Mouse (Mus musculus): ENCODE measurements around the gene Numa1. TPM values are rescaled to one million over a fixed set of nuclear protein-coding genes. Genes with fewer than 3 reads are reported as not detected.
A peak's percentile ranks its signal among the peaks of the same experiment; 100 is the strongest.
"Not testable (repeated sequence)": the region's sequence is repeated elsewhere in the genome, so short reads cannot be mapped to it uniquely, and the experiment has no call there.

Numa1 gene
- polyA plus RNA-seq, 1 experiment from 2014 or later = 74.4 TPM

DNA sequence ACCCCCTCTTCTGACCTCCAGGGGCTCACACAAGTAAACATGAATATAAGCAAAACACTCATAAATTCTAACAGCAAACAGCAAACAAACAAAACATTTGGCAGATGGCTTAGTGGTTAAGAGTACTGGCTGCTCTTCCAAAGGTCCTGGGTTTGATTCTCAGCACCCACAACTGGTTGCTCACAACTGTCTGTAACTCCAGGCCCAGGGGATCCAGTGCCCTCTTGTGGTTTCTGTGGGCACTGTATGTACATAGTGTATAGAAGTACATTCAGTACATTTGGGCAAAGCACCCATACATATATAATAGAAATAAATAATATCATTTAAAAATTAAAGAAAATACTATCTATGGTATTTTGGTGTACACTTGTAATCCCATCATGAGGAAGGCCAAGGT, 31.1 kb upstream of the Numa1 start:
- Histone ChIP-seq H3K9me3 (replicated peaks; ENCODE audit: control insufficient read depth, low read length) (no peaks in the 10 kb centered on the region), H3K9ac (ENCODE audit: low read length) (no peak overlapping the region), H3K4me2 (ENCODE audit: low read length) (no peak overlapping the region), H3K4me1 (ENCODE audit: control insufficient read depth, insufficient read depth, low read length) (peaks cover 10% of the 10 kb centered on the region), H3K27me3 (replicated peaks; ENCODE audit: control insufficient read depth, insufficient read depth, low read length) (no peaks in the 10 kb centered on the region), H3K4me3 (ENCODE audit: low read depth, low read length) (no peak overlapping the region), H3K27ac (ENCODE audit: low read depth, low read length) (no peak overlapping the region), H3K36me3 (ENCODE audit: control insufficient read depth, insufficient read depth, low read length) (no peaks in the 10 kb centered on the region)
- ATAC-seq = no peak
- no peak for DNase-seq (ENCODE audit: low spot score)

DNA sequence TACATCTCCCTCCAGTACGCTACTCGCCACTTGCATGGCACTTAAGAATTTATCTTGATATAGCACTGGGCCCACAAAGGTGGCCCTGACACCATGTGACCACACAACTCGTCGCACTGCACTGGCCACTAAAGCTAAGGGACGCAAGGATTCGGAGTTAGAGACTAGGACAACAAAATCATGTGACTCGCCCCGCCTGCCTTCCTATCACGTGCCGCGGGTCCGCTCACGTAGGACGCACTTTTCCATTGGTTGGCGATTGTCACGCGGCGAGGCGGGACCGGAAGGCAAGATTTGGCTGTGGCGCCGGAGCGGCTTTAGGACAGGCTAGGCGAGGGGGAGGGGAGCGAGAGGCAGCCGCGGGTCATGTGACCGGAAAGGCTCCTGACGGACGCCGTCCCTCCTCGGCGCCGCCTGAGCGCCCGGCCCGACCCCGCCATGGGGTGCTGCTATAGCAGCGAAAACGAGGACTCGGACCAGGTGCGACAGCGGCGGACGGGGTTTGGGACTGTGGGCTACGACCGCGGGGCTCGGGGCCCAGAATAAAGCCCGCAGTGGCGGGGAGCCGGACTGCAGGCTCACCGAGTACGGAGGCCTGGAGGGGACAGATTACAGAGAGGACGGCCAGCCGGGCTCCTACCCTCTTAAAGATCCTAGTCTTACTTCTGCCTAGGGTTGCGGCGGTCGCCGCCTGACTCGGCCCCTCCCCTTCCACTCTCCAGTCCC, 28.2 kb upstream of the Numa1 start, which contains the start of gene Lamtor1:
Gene Lamtor1 (plus strand): TSS at position 344 of the 726 bp plus-strand sequence.
- Histone ChIP-seq H3K4me2 (ENCODE audit: low read length) (peak within 1 kb of the TSS; percentile 80), H3K9me3 (replicated peaks; ENCODE audit: control insufficient read depth, low read length) (no peaks in the 10 kb centered on the region), H3K4me3 (ENCODE audit: low read depth, low read length) (peak within 1 kb of the TSS; percentile 67), H3K36me3 (ENCODE audit: control insufficient read depth, insufficient read depth, low read length) (peaks cover 11% of the 10 kb centered on the region), H3K27me3 (replicated peaks; ENCODE audit: control insufficient read depth, insufficient read depth, low read length) (no peaks in the 10 kb centered on the region), H3K9ac (ENCODE audit: low read length) (peak within 1 kb of the TSS; percentile 90), H3K27ac (ENCODE audit: low read depth, low read length) (peak within 1 kb of the TSS; percentile 95), H3K4me1 (ENCODE audit: control insufficient read depth, insufficient read depth, low read length) (peaks cover 10% of the 10 kb centered on the region)
- under 1% methylated on average over 61 of the region's 61 CpGs for WGBS
- peak; percentile 99 for ATAC-seq
- peak; percentile 99 for DNase-seq (ENCODE audit: low spot score)

DNA sequence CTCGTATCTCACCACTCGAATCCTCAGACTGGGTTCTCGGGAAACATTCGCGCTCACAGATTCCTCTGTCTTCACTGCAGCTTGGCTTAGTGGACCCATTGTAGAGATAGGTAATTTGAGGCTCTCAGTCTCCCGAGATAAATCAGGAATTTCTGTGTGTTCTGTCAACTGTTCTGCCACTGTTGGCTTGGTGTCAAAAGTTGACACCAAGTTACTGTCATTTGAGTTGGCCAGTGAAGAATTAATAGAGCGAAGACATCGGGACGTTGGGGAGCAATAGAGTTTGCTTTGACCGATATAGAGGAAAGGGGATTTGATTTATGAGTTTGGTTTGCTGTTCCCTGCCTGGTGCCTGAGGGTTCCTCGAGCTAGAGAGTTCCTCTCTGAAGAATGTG, 27.6 kb upstream of the Numa1 start, which contains the start of gene Tomt:
Gene Tomt (minus strand): TSS at position 73 of the 395 bp plus-strand sequence.
- no peak for DNase-seq (ENCODE audit: low spot score)
- Histone ChIP-seq H3K4me3 (ENCODE audit: low read depth, low read length) (peak within 1 kb of the TSS; percentile 67), H3K4me2 (ENCODE audit: low read length) (peak within 1 kb of the TSS; percentile 80), H3K36me3 (ENCODE audit: control insufficient read depth, insufficient read depth, low read length) (peaks cover 17% of the 10 kb centered on the region), H3K27ac (ENCODE audit: low read depth, low read length) (peak within 1 kb of the TSS; percentile 95), H3K9ac (ENCODE audit: low read length) (peak within 1 kb of the TSS; percentile 90), H3K27me3 (replicated peaks; ENCODE audit: control insufficient read depth, insufficient read depth, low read length) (no peaks in the 10 kb centered on the region), H3K4me1 (ENCODE audit: control insufficient read depth, insufficient read depth, low read length) (peaks cover 10% of the 10 kb centered on the region), H3K9me3 (replicated peaks; ENCODE audit: control insufficient read depth, low read length) (no peaks in the 10 kb centered on the region)
- ATAC-seq = no peak
- 24% methylated on average over 11 of the region's 11 CpGs for WGBS

DNA sequence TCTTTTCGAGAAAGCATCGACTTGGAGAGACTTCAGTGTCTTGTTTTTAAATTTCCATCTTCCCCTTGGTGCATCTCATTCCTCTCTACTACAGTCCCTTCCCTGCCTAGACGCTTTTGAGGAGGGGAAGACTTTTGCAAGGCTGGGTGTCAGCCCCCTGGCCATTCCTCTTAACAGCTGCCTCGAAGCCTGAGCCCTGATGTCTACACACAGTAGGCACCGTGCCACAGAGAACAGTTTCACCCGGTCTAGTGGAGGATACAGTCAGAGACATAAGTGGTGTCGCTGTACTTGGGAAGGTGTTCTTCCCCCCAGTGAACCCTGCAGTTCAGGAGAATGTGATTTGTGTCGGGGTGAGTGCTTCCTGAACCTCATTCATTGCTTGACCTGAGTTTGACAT, 27.2 kb upstream of the Numa1 start:
- no peaks in the 10 kb centered on the region for H3K9me3 ChIP-seq (replicated peaks; ENCODE audit: control insufficient read depth, low read length)
- DNase-seq (ENCODE audit: low spot score) (no peak), ATAC-seq (no peak)
- H3K9ac ChIP-seq (ENCODE audit: low read length) = peak overlapping the region; percentile 90; the same call in 1 of the 2 replicates
- peaks cover 21% of the 10 kb centered on the region for H3K36me3 ChIP-seq (ENCODE audit: control insufficient read depth, insufficient read depth, low read length)
- no peaks in the 10 kb centered on the region for H3K27me3 ChIP-seq (replicated peaks; ENCODE audit: control insufficient read depth, insufficient read depth, low read length)
- WGBS = 82% methylated on average over 8 of the region's 8 CpGs
- H3K4me1 ChIP-seq (ENCODE audit: control insufficient read depth, insufficient read depth, low read length) = peaks cover 10% of the 10 kb centered on the region
- H3K4me2 ChIP-seq (ENCODE audit: low read length) = peak overlapping the region; percentile 80
- H3K4me3 ChIP-seq (ENCODE audit: low read depth, low read length) = peak overlapping the region; percentile 67
- H3K27ac ChIP-seq (ENCODE audit: low read depth, low read length) = no peak overlapping the region

DNA sequence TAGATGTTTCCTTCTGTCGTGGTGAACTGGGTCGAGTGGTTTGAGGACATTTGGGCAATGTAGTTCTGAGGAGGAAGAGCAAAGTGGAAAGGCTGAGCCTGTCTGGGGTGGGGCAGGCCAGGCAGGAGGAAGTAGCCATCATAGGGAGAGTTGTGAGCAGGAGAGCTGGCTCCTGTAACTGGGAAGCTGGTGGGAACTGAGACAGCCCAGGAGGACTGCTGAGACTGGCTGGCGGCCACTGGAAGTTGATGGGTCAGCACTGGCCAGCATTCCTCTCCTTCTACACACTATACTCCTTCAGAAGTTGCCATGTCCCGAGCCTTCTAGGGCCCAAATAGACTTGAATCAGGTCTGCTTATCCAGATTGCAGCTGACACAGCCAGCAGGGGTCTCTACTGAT, 25.5 kb upstream of the Numa1 start:
- Histone ChIP-seq H3K4me2 (ENCODE audit: low read length) (no peak overlapping the region), H3K9ac (ENCODE audit: low read length) (no peak overlapping the region), H3K4me3 (ENCODE audit: low read depth, low read length) (no peak overlapping the region), H3K27me3 (replicated peaks; ENCODE audit: control insufficient read depth, insufficient read depth, low read length) (no peaks in the 10 kb centered on the region), H3K36me3 (ENCODE audit: control insufficient read depth, insufficient read depth, low read length) (peaks cover 38% of the 10 kb centered on the region), H3K9me3 (replicated peaks; ENCODE audit: control insufficient read depth, low read length) (no peaks in the 10 kb centered on the region), H3K4me1 (ENCODE audit: control insufficient read depth, insufficient read depth, low read length) (peaks cover 10% of the 10 kb centered on the region), H3K27ac (ENCODE audit: low read depth, low read length) (no peak overlapping the region)
- DNase-seq (ENCODE audit: low spot score) (no peak), ATAC-seq (no peak)
- 88% methylated on average over 4 of the region's 4 CpGs for WGBS

DNA sequence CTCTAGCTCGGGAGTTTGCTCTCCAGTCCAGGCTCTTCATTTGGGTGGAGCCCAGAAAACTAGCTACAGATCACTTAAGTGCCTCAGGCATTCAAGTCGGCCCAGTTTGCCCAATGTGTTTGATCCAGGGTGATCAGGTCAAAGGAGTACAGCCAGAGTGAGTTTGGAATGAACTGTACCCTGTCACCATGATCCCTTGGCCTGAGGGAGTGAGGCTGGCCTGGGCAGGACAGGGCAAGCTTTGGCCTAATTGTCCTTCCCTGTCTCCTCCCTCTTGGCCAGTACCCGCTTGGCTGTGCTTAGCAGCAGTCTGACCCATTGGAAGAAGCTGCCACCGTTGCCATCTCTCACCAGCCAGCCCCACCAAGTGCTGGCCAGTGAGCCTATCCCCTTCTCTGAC, 23.8 kb upstream of the Numa1 start:
- 89% methylated on average over 4 of the region's 4 CpGs for WGBS
- DNase-seq (ENCODE audit: low spot score) (no peak), ATAC-seq (no peak)
- H3K4me2 ChIP-seq (ENCODE audit: low read length) = no peak overlapping the region
- H3K9ac ChIP-seq (ENCODE audit: low read length) = no peak overlapping the region
- H3K4me1 ChIP-seq (ENCODE audit: control insufficient read depth, insufficient read depth, low read length) = peaks cover 8% of the 10 kb centered on the region
- H3K27me3 ChIP-seq (replicated peaks; ENCODE audit: control insufficient read depth, insufficient read depth, low read length) = no peaks in the 10 kb centered on the region
- peaks cover 48% of the 10 kb centered on the region for H3K36me3 ChIP-seq (ENCODE audit: control insufficient read depth, insufficient read depth, low read length)
- no peak overlapping the region for H3K27ac ChIP-seq (ENCODE audit: low read depth, low read length)
- H3K4me3 ChIP-seq (ENCODE audit: low read depth, low read length) = no peak overlapping the region
- H3K9me3 ChIP-seq (replicated peaks; ENCODE audit: control insufficient read depth, low read length) = no peaks in the 10 kb centered on the region

DNA sequence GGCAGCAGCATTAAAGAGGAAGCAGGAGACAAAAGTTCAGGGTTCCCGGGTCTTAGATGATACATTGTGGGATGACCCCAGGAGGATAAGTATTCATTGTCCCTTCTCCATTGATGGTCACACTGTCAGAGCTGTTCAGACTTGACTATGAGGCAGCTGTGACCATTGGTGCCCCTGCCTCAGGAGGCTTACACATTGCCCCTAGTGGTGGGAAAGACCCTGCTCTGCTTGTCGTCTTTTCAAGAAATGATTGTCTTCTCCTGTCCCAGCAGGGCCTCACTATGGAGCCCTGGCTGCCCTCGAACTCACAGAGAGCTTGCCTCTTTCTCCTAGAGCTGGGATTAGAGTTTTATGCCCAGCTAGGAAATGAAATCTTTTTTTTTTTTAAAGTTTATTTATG, 21.9 kb upstream of the Numa1 start:
- Histone ChIP-seq H3K27me3 (replicated peaks; ENCODE audit: control insufficient read depth, insufficient read depth, low read length) (no peaks in the 10 kb centered on the region), H3K27ac (ENCODE audit: low read depth, low read length) (no peak overlapping the region), H3K4me2 (ENCODE audit: low read length) (no peak overlapping the region), H3K4me3 (ENCODE audit: low read depth, low read length) (no peak overlapping the region), H3K9me3 (replicated peaks; ENCODE audit: control insufficient read depth, low read length) (no peaks in the 10 kb centered on the region), H3K4me1 (ENCODE audit: control insufficient read depth, insufficient read depth, low read length) (peaks cover 2% of the 10 kb centered on the region; the same call in 1 of the 2 replicates), H3K36me3 (ENCODE audit: control insufficient read depth, insufficient read depth, low read length) (peaks cover 48% of the 10 kb centered on the region), H3K9ac (ENCODE audit: low read length) (no peak overlapping the region)
- DNase-seq (ENCODE audit: low spot score) (no peak), ATAC-seq (no peak)
- WGBS = 67% methylated on average over 3 of the region's 3 CpGs

DNA sequence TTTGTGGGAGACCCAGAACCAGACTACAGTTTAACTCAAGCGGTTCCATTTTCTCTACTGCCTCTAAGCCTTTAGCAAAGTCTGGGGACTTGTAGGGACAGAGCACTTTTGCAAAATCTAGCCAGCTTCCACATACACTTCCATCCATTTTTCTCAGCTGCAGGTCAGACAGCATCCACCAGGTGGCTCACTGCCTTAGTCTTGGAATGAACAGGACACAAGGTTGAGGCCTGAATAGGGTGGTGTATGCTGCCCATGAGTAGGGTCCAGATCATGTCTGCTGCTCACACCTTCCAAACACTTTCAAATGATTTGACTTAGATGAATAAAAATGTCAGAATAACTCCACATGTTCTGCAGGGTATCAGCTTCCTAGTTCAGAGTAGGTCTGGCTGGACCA, 15.8 kb upstream of the Numa1 start:
- DNase-seq (ENCODE audit: low spot score) (peak; percentile 80), ATAC-seq (peak; percentile 81)
- Histone ChIP-seq H3K9me3 (replicated peaks; ENCODE audit: control insufficient read depth, low read length) (no peaks in the 10 kb centered on the region), H3K4me2 (ENCODE audit: low read length) (no peak overlapping the region), H3K36me3 (ENCODE audit: control insufficient read depth, insufficient read depth, low read length) (peaks cover 14% of the 10 kb centered on the region), H3K27ac (ENCODE audit: low read depth, low read length) (no peak overlapping the region), H3K9ac (ENCODE audit: low read length) (no peak overlapping the region), H3K4me3 (ENCODE audit: low read depth, low read length) (no peak overlapping the region), H3K4me1 (ENCODE audit: control insufficient read depth, insufficient read depth, low read length) (no peaks in the 10 kb centered on the region), H3K27me3 (replicated peaks; ENCODE audit: control insufficient read depth, insufficient read depth, low read length) (no peaks in the 10 kb centered on the region)
- WGBS = 23% methylated on average over 1 of the region's 1 CpGs

DNA sequence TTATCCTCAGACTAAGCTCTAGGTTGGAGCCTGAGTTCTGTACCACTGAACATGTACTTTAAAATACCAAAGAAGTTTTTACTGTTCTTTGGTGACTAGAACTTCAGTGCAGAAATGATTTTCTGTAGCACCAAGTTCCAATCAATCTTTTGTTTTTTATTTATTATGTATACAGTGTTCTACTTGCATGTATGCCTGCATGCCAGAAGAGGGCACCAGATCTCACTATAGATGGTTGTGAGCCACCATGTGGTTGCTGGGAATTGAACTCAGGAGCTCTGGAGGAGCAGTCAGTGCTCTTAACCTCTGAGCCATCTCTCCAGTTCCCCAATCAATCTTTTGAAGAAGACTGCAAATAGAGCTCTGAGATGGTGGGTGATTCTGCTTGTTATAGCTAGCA, 8.0 kb upstream of the Numa1 start:
- H3K4me2 ChIP-seq (ENCODE audit: low read length); H3K36me3 ChIP-seq (ENCODE audit: control insufficient read depth, insufficient read depth, low read length); H3K9ac ChIP-seq (ENCODE audit: low read length); H3K4me1 ChIP-seq (ENCODE audit: control insufficient read depth, insufficient read depth, low read length); DNase-seq (ENCODE audit: low spot score); H3K9me3 ChIP-seq (replicated peaks; ENCODE audit: control insufficient read depth, low read length); H3K27me3 ChIP-seq (replicated peaks; ENCODE audit: control insufficient read depth, insufficient read depth, low read length); H3K27ac ChIP-seq (ENCODE audit: low read depth, low read length); ATAC-seq; H3K4me3 ChIP-seq (ENCODE audit: low read depth, low read length): not testable (repeated sequence)

Data from forebrain, embryonic 14.5 days (tissue).